In genomic region chr1:139481146-139481545, GRCm38 (mm10) we compare ENCODE assay signal across 25 mouse cellular contexts. TPM values are rescaled to one million over a fixed set of nuclear protein-coding genes. Genes with fewer than 3 reads are reported as not detected.
A peak's percentile ranks its signal among the peaks of the same experiment; 100 is the strongest.
DNase-seq lines count a peak whose midpoint lies in the region; ATAC-seq and TF ChIP-seq lines count a peak whose summit lies in the region.
"Had no signal": no experiment of that assay in that cellular context is flagged by ENCODE, and none has a peak within 500 bp of the region (broad histone marks: within the 10 kb centered on the region; RNA-seq: fewer than 3 reads in every experiment).

No protein-coding gene starts in this region.

- no peaks in the 10 kb centered on the region for H3K9me3 ChIP-seq in hindbrain, postnatal 0 days (ENCODE audit: low read length)
- no peaks in the 10 kb centered on the region for H3K9me3 ChIP-seq in hindbrain, embryonic 12.5 days (replicated peaks)
- no peaks in the 10 kb centered on the region for H3K9me3 ChIP-seq in midbrain, embryonic 16.5 days (replicated peaks; ENCODE audit: control insufficient read depth, low read length, poor library complexity, severe bottlenecking)
- no peaks in the 10 kb centered on the region for H3K9me3 ChIP-seq in midbrain, embryonic 13.5 days
- no peaks in the 10 kb centered on the region for H3K9me3 ChIP-seq in midbrain, postnatal 0 days (ENCODE audit: low read length)
- H3K9me3 ChIP-seq: embryonic facial prominence, embryonic 10.5 days; heart, embryonic 13.5 days; hindbrain, embryonic 15.5 days; limb, embryonic 10.5 days had no signal

- peak; percentile 21 for DNase-seq in hindbrain, postnatal 0 days (ENCODE audit: low spot score)
- DNase-seq in R1 (ENCODE audit: low read depth, low spot score), result peak; percentile 54
- DNase-seq in midbrain, postnatal 0 days (ENCODE audit: low spot score), result peak; percentile 22
- no peak for DNase-seq in cerebellum, adult 11-12 months
- no peak for DNase-seq in heart, adult 11 months
- DNase-seq: adrenal gland, postnatal 36 days; cerebellum, adult 9-10 months; gastrocnemius, adult 2 months; kidney, adult 11 months; lung, adult 18-20 months; right cerebral cortex, postnatal 4 days had no signal

- H3K36me3 ChIP-seq in hindbrain, postnatal 0 days (ENCODE audit: insufficient read depth, low read length), result no peaks in the 10 kb centered on the region
- peaks cover 60% of the 10 kb centered on the region for H3K36me3 ChIP-seq in hindbrain, embryonic 12.5 days
- no peaks in the 10 kb centered on the region for H3K36me3 ChIP-seq in midbrain, embryonic 16.5 days (ENCODE audit: control insufficient read depth, insufficient read depth, low read length)
- H3K36me3 ChIP-seq in midbrain, embryonic 13.5 days, result peaks cover 52% of the 10 kb centered on the region
- no peaks in the 10 kb centered on the region for H3K36me3 ChIP-seq in midbrain, postnatal 0 days (ENCODE audit: insufficient read depth, low read length)
- H3K36me3 ChIP-seq: hindbrain, embryonic 15.5 days had no signal

- H3K27ac ChIP-seq in hindbrain, postnatal 0 days, result no peak overlapping the region
- H3K27ac ChIP-seq in hindbrain, embryonic 12.5 days, result no peak overlapping the region
- no peak overlapping the region for H3K27ac ChIP-seq in midbrain, embryonic 16.5 days (ENCODE audit: low read length)
- no peak overlapping the region for H3K27ac ChIP-seq in midbrain, embryonic 13.5 days
- no peak overlapping the region for H3K27ac ChIP-seq in midbrain, postnatal 0 days (ENCODE audit: low read depth, low read length)
- H3K27ac ChIP-seq: embryonic facial prominence, embryonic 10.5 days; gastrocnemius, adult 2 months; heart, embryonic 13.5 days; hindbrain, embryonic 15.5 days; limb, embryonic 10.5 days had no signal

- TF ChIP-seq CTCF in hindbrain, postnatal 0 days (IDR thresholded peaks at IDR 0.05; ENCODE audit: low read depth), result no peak
- no peak for TF ChIP-seq CTCF in midbrain, postnatal 0 days (IDR thresholded peaks at IDR 0.05)

- WGBS in hindbrain, postnatal 0 days, result 76% methylated on average over 4 of the region's 4 CpGs
- WGBS in hindbrain, embryonic 12.5 days, result 93% methylated on average over 4 of the region's 4 CpGs
- 85% methylated on average over 4 of the region's 4 CpGs for WGBS in midbrain, embryonic 16.5 days
- WGBS in midbrain, embryonic 13.5 days, result 82% methylated on average over 4 of the region's 4 CpGs
- 76% methylated on average over 4 of the region's 4 CpGs for WGBS in midbrain, postnatal 0 days

- ATAC-seq in hindbrain, postnatal 0 days, result no peak
- ATAC-seq in hindbrain, embryonic 12.5 days (ENCODE audit: low FRiP score), result no peak
- ATAC-seq in midbrain, embryonic 16.5 days, result 0 out of 2 replicates have a peak, but pooled peaks have one; percentile 64
- ATAC-seq in midbrain, embryonic 13.5 days, result no peak
- ATAC-seq in midbrain, postnatal 0 days (ENCODE audit: low FRiP score), result peak; percentile 73; the same call in 1 of the 2 replicates
- ATAC-seq: forebrain, embryonic 14.5 days; Patski had no signal

- H3K4me3 ChIP-seq in hindbrain, postnatal 0 days (ENCODE audit: low read length), result no peak overlapping the region
- H3K4me3 ChIP-seq in hindbrain, embryonic 12.5 days, result no peak overlapping the region
- H3K4me3 ChIP-seq in midbrain, embryonic 16.5 days (ENCODE audit: low read depth, low read length), result no peak overlapping the region
- no peak overlapping the region for H3K4me3 ChIP-seq in midbrain, embryonic 13.5 days (replicated peaks)
- H3K4me3 ChIP-seq in midbrain, postnatal 0 days (ENCODE audit: low read depth, low read length), result no peak overlapping the region
- H3K4me3 ChIP-seq: embryonic facial prominence, embryonic 10.5 days; gastrocnemius, adult 2 months; heart, embryonic 13.5 days; hindbrain, embryonic 15.5 days; limb, embryonic 10.5 days had no signal

- H3K4me2 ChIP-seq in hindbrain, postnatal 0 days (ENCODE audit: low read depth, low read length), result no peak overlapping the region
- H3K4me2 ChIP-seq in hindbrain, embryonic 12.5 days (replicated peaks), result no peak overlapping the region
- H3K4me2 ChIP-seq in midbrain, embryonic 16.5 days (ENCODE audit: low read length), result no peak overlapping the region
- no peak overlapping the region for H3K4me2 ChIP-seq in midbrain, embryonic 13.5 days (replicated peaks)
- no peak overlapping the region for H3K4me2 ChIP-seq in midbrain, postnatal 0 days (ENCODE audit: low read depth, low read length, poor library complexity, severe bottlenecking)
- H3K4me2 ChIP-seq: heart, embryonic 13.5 days; hindbrain, embryonic 15.5 days had no signal

- no peaks in the 10 kb centered on the region for H3K27me3 ChIP-seq in hindbrain, postnatal 0 days (ENCODE audit: insufficient read depth, low read length)
- no peaks in the 10 kb centered on the region for H3K27me3 ChIP-seq in hindbrain, embryonic 12.5 days
- no peaks in the 10 kb centered on the region for H3K27me3 ChIP-seq in midbrain, embryonic 16.5 days (ENCODE audit: control insufficient read depth, insufficient read depth, low read depth, low read length)
- H3K27me3 ChIP-seq in midbrain, embryonic 13.5 days, result no peaks in the 10 kb centered on the region
- H3K27me3 ChIP-seq in midbrain, postnatal 0 days (ENCODE audit: insufficient read depth, low read length), result no peaks in the 10 kb centered on the region
- H3K27me3 ChIP-seq: heart, embryonic 13.5 days; hindbrain, embryonic 15.5 days; Patski had no signal

- H3K9ac ChIP-seq in hindbrain, postnatal 0 days (replicated peaks; ENCODE audit: low read length), result no peak overlapping the region
- H3K9ac ChIP-seq in hindbrain, embryonic 12.5 days, result no peak overlapping the region
- no peak overlapping the region for H3K9ac ChIP-seq in midbrain, embryonic 16.5 days (ENCODE audit: low read depth, low read length)
- H3K9ac ChIP-seq in midbrain, embryonic 13.5 days (replicated peaks), result no peak overlapping the region
- no peak overlapping the region for H3K9ac ChIP-seq in midbrain, postnatal 0 days (replicated peaks; ENCODE audit: low read length, poor library complexity, severe bottlenecking)
- H3K9ac ChIP-seq: heart, embryonic 13.5 days; hindbrain, embryonic 15.5 days had no signal

- H3K4me1 ChIP-seq in hindbrain, postnatal 0 days (ENCODE audit: insufficient read depth, low read length), result no peaks in the 10 kb centered on the region
- H3K4me1 ChIP-seq in hindbrain, embryonic 12.5 days, result no peaks in the 10 kb centered on the region
- H3K4me1 ChIP-seq in midbrain, embryonic 16.5 days (ENCODE audit: control insufficient read depth, insufficient read depth, low read length), result 0 out of 2 replicates have a peak, but pooled peaks cover 2% of the 10 kb centered on the region
- no peaks in the 10 kb centered on the region for H3K4me1 ChIP-seq in midbrain, embryonic 13.5 days (replicated peaks)
- H3K4me1 ChIP-seq in midbrain, postnatal 0 days (ENCODE audit: insufficient read depth, low read length), result 0 out of 2 replicates have a peak, but pooled peaks cover 5% of the 10 kb centered on the region
- H3K4me1 ChIP-seq: embryonic facial prominence, embryonic 10.5 days; heart, embryonic 13.5 days; hindbrain, embryonic 15.5 days; limb, embryonic 10.5 days had no signal

RNA-seq across cellular contexts. Expression of gene F13b, which starts 20.4 kb away (rescaled TPM):
- not detected in 2 replicates for total RNA-seq in hindbrain, postnatal 0 days (2014; rRNA removed)
- polyA plus RNA-seq in hindbrain, postnatal 0 days (2015; fragmentation: Nextera tagmentation; extraction: Ambion mirVana), result 0.08 TPM in 1 of 2 replicates, not detected in the other
- not detected in 2 replicates for polyA plus RNA-seq in hindbrain, embryonic 12.5 days (2016; fragmentation: Nextera tagmentation; extraction: Ambion mirVana)
- polyA plus RNA-seq in midbrain, embryonic 16.5 days (2015; fragmentation: Nextera tagmentation; extraction: Ambion mirVana), result not detected in 2 replicates
- polyA plus RNA-seq in midbrain, embryonic 13.5 days (2015; fragmentation: Nextera tagmentation; extraction: Ambion mirVana), result not detected in 2 replicates
- total RNA-seq in midbrain, postnatal 0 days (2014; rRNA removed), result not detected in 2 replicates
- polyA plus RNA-seq in midbrain, postnatal 0 days (2015; fragmentation: Nextera tagmentation; extraction: Ambion mirVana), result not detected in 2 replicates
- total RNA-seq: adrenal gland, postnatal 36 days; common myeloid progenitor, adult 5-6 weeks; gastrocnemius, adult 2 months; heart, postnatal 25 days; left cerebral cortex, adult 18-20 months had no signal
- polyA plus RNA-seq: C2C12; embryonic facial prominence, embryonic 10.5 days; forebrain, embryonic 14.5 days; gonadal fat pad, adult 2 months; heart, embryonic 13.5 days; limb, embryonic 10.5 days; Patski had no signal

RNA-seq across cellular contexts. Expression of gene Aspm, which starts 26.6 kb away (rescaled TPM):
- 6.1 and 6.3 TPM in 2 replicates for total RNA-seq in hindbrain, postnatal 0 days (2014; rRNA removed)
- polyA plus RNA-seq in hindbrain, postnatal 0 days (2015; fragmentation: Nextera tagmentation; extraction: Ambion mirVana), result 2.9 and 3.9 TPM in 2 replicates
- 18.5 and 19.1 TPM in 2 replicates for polyA plus RNA-seq in hindbrain, embryonic 12.5 days (2016; fragmentation: Nextera tagmentation; extraction: Ambion mirVana)
- 1.4 and 2.4 TPM in 2 replicates for polyA plus RNA-seq in midbrain, embryonic 16.5 days (2015; fragmentation: Nextera tagmentation; extraction: Ambion mirVana)
- 8.7 and 9.8 TPM in 2 replicates for polyA plus RNA-seq in midbrain, embryonic 13.5 days (2015; fragmentation: Nextera tagmentation; extraction: Ambion mirVana)
- total RNA-seq in midbrain, postnatal 0 days (2014; rRNA removed), result 2.7 and 4.0 TPM in 2 replicates
- polyA plus RNA-seq in midbrain, postnatal 0 days (2015; fragmentation: Nextera tagmentation; extraction: Ambion mirVana), result 0.65 and 0.75 TPM in 2 replicates

RNA-seq across cellular contexts. Expression of gene Zbtb41, which starts 59.1 kb away (rescaled TPM):
- total RNA-seq in hindbrain, postnatal 0 days (2014; rRNA removed), result 29.9 and 31.1 TPM in 2 replicates
- polyA plus RNA-seq in hindbrain, postnatal 0 days (2015; fragmentation: Nextera tagmentation; extraction: Ambion mirVana), result 10.0 and 10.3 TPM in 2 replicates
- polyA plus RNA-seq in hindbrain, embryonic 12.5 days (2016; fragmentation: Nextera tagmentation; extraction: Ambion mirVana), result 19.2 and 20.8 TPM in 2 replicates
- polyA plus RNA-seq in midbrain, embryonic 16.5 days (2015; fragmentation: Nextera tagmentation; extraction: Ambion mirVana), result 20.9 and 24.6 TPM in 2 replicates
- 17.3 and 19.4 TPM in 2 replicates for polyA plus RNA-seq in midbrain, embryonic 13.5 days (2015; fragmentation: Nextera tagmentation; extraction: Ambion mirVana)
- total RNA-seq in midbrain, postnatal 0 days (2014; rRNA removed), result 54.5 and 65.1 TPM in 2 replicates
- 11.9 and 13.2 TPM in 2 replicates for polyA plus RNA-seq in midbrain, postnatal 0 days (2015; fragmentation: Nextera tagmentation; extraction: Ambion mirVana)

Comparison
In these comparisons a context has a peak if more than half of its experiments do, and no peak if none do; other contexts are left out.
1. ATAC-seq: peak in midbrain, embryonic 16.5 days (single experiment) and midbrain, postnatal 0 days (single experiment); none in hindbrain, postnatal 0 days (single experiment), hindbrain, embryonic 12.5 days (single experiment) and midbrain, embryonic 13.5 days (single experiment).
2. DNase-seq: peak in hindbrain, postnatal 0 days (single experiment), R1 (single experiment) and midbrain, postnatal 0 days (single experiment); none in cerebellum, adult 11-12 months (single experiment) and heart, adult 11 months (single experiment).